In genomic region chr13:36584197-36584596, GRCm38 (mm10) we compare ENCODE assay signal across 14 mouse cellular contexts.
DNase-seq lines count a peak whose midpoint lies in the region; ATAC-seq and TF ChIP-seq lines count a peak whose summit lies in the region.
"Had no signal": no experiment of that assay in that cellular context is flagged by ENCODE, and none has a peak within 500 bp of the region (broad histone marks: within the 10 kb centered on the region; RNA-seq: fewer than 3 reads in every experiment).

No protein-coding gene starts in this region.

- H3K4me1 ChIP-seq in neural tube, embryonic 11.5 days (ENCODE audit: control insufficient read depth, insufficient read depth, low read length) = peaks cover 5% of the 10 kb centered on the region; the same call in 1 of the 2 replicates
- H3K4me1 ChIP-seq in hindbrain, embryonic 14.5 days (replicated peaks; ENCODE audit: control insufficient read depth, insufficient read depth, low read length) = peaks cover 25% of the 10 kb centered on the region
- H3K4me1 ChIP-seq in midbrain, embryonic 14.5 days (ENCODE audit: control insufficient read depth, insufficient read depth, low read length) = peaks cover 33% of the 10 kb centered on the region
- no peaks in the 10 kb centered on the region for H3K4me1 ChIP-seq in thymus, adult 2 months (replicated peaks; ENCODE audit: control insufficient read depth, insufficient read depth, low read length)

- DNase-seq in neural tube, embryonic 11.5 days (ENCODE audit: low spot score) = no peak
- DNase-seq in neural tube, embryonic 10.5 days (ENCODE audit: extremely low spot score, low spot score) = no peak
- DNase-seq in hindbrain, embryonic 14.5 days (ENCODE audit: low spot score) = no peak
- peak; percentile 45 for DNase-seq in midbrain, embryonic 14.5 days
- no peak for DNase-seq in thymus, adult 2 months
- no peak for DNase-seq in gastrocnemius, postnatal 4 days (ENCODE audit: low spot score in 2 of 2)
- DNase-seq: cerebellum, adult 18-20 months; gastrocnemius, postnatal 14 days; kidney, postnatal 14 days; thymus, adult 18-20 months had no signal

- H3K36me3 ChIP-seq in neural tube, embryonic 11.5 days (ENCODE audit: control insufficient read depth, insufficient read depth, low read length) = no peaks in the 10 kb centered on the region
- no peaks in the 10 kb centered on the region for H3K36me3 ChIP-seq in hindbrain, embryonic 14.5 days (replicated peaks; ENCODE audit: control insufficient read depth, insufficient read depth)
- no peaks in the 10 kb centered on the region for H3K36me3 ChIP-seq in midbrain, embryonic 14.5 days (ENCODE audit: control insufficient read depth, insufficient read depth, low read length)
- no peaks in the 10 kb centered on the region for H3K36me3 ChIP-seq in thymus, adult 2 months (ENCODE audit: control insufficient read depth, insufficient read depth, low read length)
- H3K36me3 ChIP-seq: heart, embryonic 15.5 days had no signal

- peak; percentile 6; the same call in 1 of the 2 replicates for ATAC-seq in neural tube, embryonic 11.5 days (ENCODE audit: insufficient read depth, low FRiP score, low TSS enrichment)
- peak; percentile 31; the same call in 1 of the 2 replicates for ATAC-seq in hindbrain, embryonic 14.5 days (ENCODE audit: low FRiP score)
- peak; percentile 22; the same call in 1 of the 2 replicates for ATAC-seq in midbrain, embryonic 14.5 days (ENCODE audit: low FRiP score, low TSS enrichment)
- no peak for ATAC-seq in megakaryocyte progenitor cell, adult 5-6 weeks (replicated peaks; ENCODE audit: poor library complexity)
- ATAC-seq: intestine, embryonic 16.5 days had no signal

- no peaks in the 10 kb centered on the region for H3K9me3 ChIP-seq in neural tube, embryonic 11.5 days (ENCODE audit: control insufficient read depth, low read length)
- H3K9me3 ChIP-seq in hindbrain, embryonic 14.5 days (ENCODE audit: control insufficient read depth, low read length) = peaks cover 11% of the 10 kb centered on the region; the same call in 1 of the 2 replicates
- H3K9me3 ChIP-seq in midbrain, embryonic 14.5 days (ENCODE audit: control insufficient read depth, low read length) = peaks cover 5% of the 10 kb centered on the region; the same call in 1 of the 2 replicates
- H3K9me3 ChIP-seq: heart, embryonic 15.5 days had no signal

- H3K4me3 ChIP-seq in neural tube, embryonic 11.5 days (ENCODE audit: low read depth, low read length) = no peak overlapping the region
- no peak overlapping the region for H3K4me3 ChIP-seq in hindbrain, embryonic 14.5 days (replicated peaks; ENCODE audit: low read length)
- H3K4me3 ChIP-seq in midbrain, embryonic 14.5 days (replicated peaks; ENCODE audit: low read depth, low read length) = no peak overlapping the region
- H3K4me3 ChIP-seq in thymus, adult 2 months (ENCODE audit: control insufficient read depth, insufficient read depth, low read length) = no peak overlapping the region
- H3K4me3 ChIP-seq: erythroblast, embryonic 14.5 days; heart, embryonic 15.5 days had no signal

- 70% methylated on average over 7 of the region's 7 CpGs for WGBS in neural tube, embryonic 11.5 days
- 62% methylated on average over 7 of the region's 7 CpGs for WGBS in hindbrain, embryonic 14.5 days
- 69% methylated on average over 7 of the region's 7 CpGs for WGBS in midbrain, embryonic 14.5 days
- 72% methylated on average over 7 of the region's 7 CpGs for WGBS in thymus, adult 2 months

- no peak for TF ChIP-seq CTCF in thymus, adult 2 months (IDR thresholded peaks at IDR 0.05; ENCODE audit: borderline replicate concordance, control insufficient read depth, extremely low read depth, insufficient read depth, low read length, poor library complexity)

- no peak overlapping the region for H3K4me2 ChIP-seq in neural tube, embryonic 11.5 days (ENCODE audit: low read depth)
- peak overlapping the region; percentile 16; the same call in 1 of the 2 replicates for H3K4me2 ChIP-seq in hindbrain, embryonic 14.5 days (replicated peaks)
- peak overlapping the region; percentile 38; the same call in 1 of the 2 replicates for H3K4me2 ChIP-seq in midbrain, embryonic 14.5 days (ENCODE audit: low read length)
- H3K4me2 ChIP-seq: heart, embryonic 15.5 days had no signal

- peak overlapping the region; percentile 69 for H3K27ac ChIP-seq in neural tube, embryonic 11.5 days (ENCODE audit: low read depth, low read length)
- H3K27ac ChIP-seq in hindbrain, embryonic 14.5 days = peak overlapping the region; percentile 80
- peak overlapping the region; percentile 89 for H3K27ac ChIP-seq in midbrain, embryonic 14.5 days (replicated peaks; ENCODE audit: low read depth, low read length)
- no peak overlapping the region for H3K27ac ChIP-seq in thymus, adult 2 months (ENCODE audit: control insufficient read depth, insufficient read depth, low read length)
- H3K27ac ChIP-seq: heart, embryonic 15.5 days had no signal

- no peak overlapping the region for H3K9ac ChIP-seq in neural tube, embryonic 11.5 days (ENCODE audit: low read length)
- H3K9ac ChIP-seq in hindbrain, embryonic 14.5 days = peak overlapping the region; percentile 36; the same call in 1 of the 2 replicates
- peak overlapping the region; percentile 29; the same call in 1 of the 2 replicates for H3K9ac ChIP-seq in midbrain, embryonic 14.5 days (replicated peaks; ENCODE audit: low read length)
- H3K9ac ChIP-seq: heart, embryonic 15.5 days had no signal

- no peak for TF ChIP-seq POLR2A in thymus, adult 2 months (IDR thresholded peaks at IDR 0.05; ENCODE audit: control insufficient read depth, extremely low read depth, insufficient read depth, low read length, poor library complexity)

- H3K27me3 ChIP-seq in neural tube, embryonic 11.5 days (ENCODE audit: control insufficient read depth, insufficient read depth, low read length) = no peaks in the 10 kb centered on the region
- H3K27me3 ChIP-seq in hindbrain, embryonic 14.5 days (ENCODE audit: control insufficient read depth, insufficient read depth, low read length) = no peaks in the 10 kb centered on the region
- H3K27me3 ChIP-seq in midbrain, embryonic 14.5 days (ENCODE audit: control insufficient read depth, insufficient read depth, low read length) = 0 out of 2 replicates have a peak, but pooled peaks cover 2% of the 10 kb centered on the region
- H3K27me3 ChIP-seq in thymus, adult 2 months (ENCODE audit: control insufficient read depth, insufficient read depth, low read length) = no peaks in the 10 kb centered on the region; the same call in 1 of the 2 replicates
- H3K27me3 ChIP-seq: heart, embryonic 15.5 days had no signal
